Mouse (Mus musculus) limb, embryonic 12.5 days (tissue): ENCODE measurements around the gene A230072I06Rik. TPM values are rescaled to one million over a fixed set of nuclear protein-coding genes. Genes with fewer than 3 reads are reported as not detected.

Source experiments
- ATAC-seq: fragments of 200-750 bp; cut with Nextera tagmentation; 2 replicates; pipeline ENCODE4 v1.8.0; 2017; ENCODE audit warnings: low read depth, moderate TSS enrichment; ENCODE audit not compliant: insufficient number of reproducible peaks, insufficient read depth, low FRiP score, low TSS enrichment
- H3K27ac ChIP-seq: fragments of 300-500 bp; sonication (generic); 2 replicates; pipeline ENCODE4 v1.5.1; 2016; ENCODE audit warnings: mild to moderate bottlenecking, moderate library complexity
- H3K27me3 ChIP-seq: fragments of 300-500 bp; sonication (generic); 2 replicates; pipeline ENCODE4 v1.6.1; 2016; ENCODE audit warnings: mild to moderate bottlenecking, moderate library complexity
- H3K36me3 ChIP-seq: fragments of 300-500 bp; sonication (generic); 2 replicates; pipeline ENCODE4 v1.6.1; 2016; ENCODE audit warnings: mild to moderate bottlenecking, moderate library complexity
- H3K4me1 ChIP-seq: fragments of 300-500 bp; sonication (generic); replicated peaks from 2 replicates; pipeline ENCODE4 v1.6.1; 2016
- H3K4me2 ChIP-seq: fragments of 300-500 bp; sonication (generic); 2 replicates; pipeline ENCODE4 v1.6.1; 2016; ENCODE audit warnings: mild to moderate bottlenecking, moderate library complexity
- H3K4me3 ChIP-seq: fragments of 300-500 bp; sonication (generic); replicated peaks from 2 replicates; pipeline ENCODE4 v1.5.1; 2016; ENCODE audit warnings: mild to moderate bottlenecking
- H3K9ac ChIP-seq: fragments of 300-500 bp; sonication (generic); replicated peaks from 2 replicates; pipeline ENCODE4 v1.6.1; 2016; ENCODE audit warnings: mild to moderate bottlenecking, moderate library complexity
- H3K9me3 ChIP-seq: fragments of 300-500 bp; sonication (generic); 2 replicates; pipeline ENCODE4 v1.6.1; 2016; ENCODE audit warnings: mild to moderate bottlenecking, moderate library complexity
- WGBS: fragments of 180-500 bp; shearing (Covaris S2); methylation state at CpG from one replicate; pipeline ENCODE4 v1.1.7; 2016; 5-methylcytosine and 5-hydroxymethylcytosine counted together
- polyA plus RNA-seq: library from polyadenylated mRNA; unstranded; fragments of >200 nt; fragmentation: Nextera tagmentation; extraction: Ambion mirVana; gene quantifications from 2 replicates; pipeline ENCODE4 v1.2.1, GENCODE M21; 2016

Gene A230072I06Rik
- polyA plus RNA-seq, 1 experiment from 2014 or later = not detected

DNA sequence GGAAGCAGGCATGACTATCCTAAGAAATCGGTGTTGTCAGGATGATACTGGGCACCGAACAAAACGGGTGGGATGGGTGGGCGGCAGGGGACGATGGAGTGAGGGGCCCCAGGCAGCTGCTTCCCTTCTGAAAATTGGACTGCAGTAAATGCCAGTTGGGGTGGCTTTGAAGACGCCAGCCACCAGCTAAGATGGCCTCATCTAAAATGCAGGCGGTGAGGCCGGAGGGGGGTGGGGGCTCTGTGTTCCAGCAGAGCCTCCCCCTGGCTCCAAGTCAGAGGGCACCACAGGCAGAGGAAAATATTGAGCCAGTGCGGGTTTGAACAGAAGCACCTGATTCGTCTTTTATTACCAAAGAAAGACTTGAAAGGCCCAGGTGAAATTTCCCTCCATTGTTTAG is 45.9 kb downstream of the A230072I06Rik start:
- Histone ChIP-seq H3K9me3 (no peaks in the 10 kb centered on the region), H3K4me3 (no peak overlapping the region), H3K36me3 (no peaks in the 10 kb centered on the region), H3K27me3 (peaks cover 53% of the 10 kb centered on the region), H3K27ac (no peak overlapping the region), H3K4me1 (peaks cover 16% of the 10 kb centered on the region), H3K4me2 (no peak overlapping the region), H3K9ac (no peak overlapping the region)
- WGBS = 17% methylated on average over 10 of the region's 10 CpGs
- ATAC-seq = no peak

DNA sequence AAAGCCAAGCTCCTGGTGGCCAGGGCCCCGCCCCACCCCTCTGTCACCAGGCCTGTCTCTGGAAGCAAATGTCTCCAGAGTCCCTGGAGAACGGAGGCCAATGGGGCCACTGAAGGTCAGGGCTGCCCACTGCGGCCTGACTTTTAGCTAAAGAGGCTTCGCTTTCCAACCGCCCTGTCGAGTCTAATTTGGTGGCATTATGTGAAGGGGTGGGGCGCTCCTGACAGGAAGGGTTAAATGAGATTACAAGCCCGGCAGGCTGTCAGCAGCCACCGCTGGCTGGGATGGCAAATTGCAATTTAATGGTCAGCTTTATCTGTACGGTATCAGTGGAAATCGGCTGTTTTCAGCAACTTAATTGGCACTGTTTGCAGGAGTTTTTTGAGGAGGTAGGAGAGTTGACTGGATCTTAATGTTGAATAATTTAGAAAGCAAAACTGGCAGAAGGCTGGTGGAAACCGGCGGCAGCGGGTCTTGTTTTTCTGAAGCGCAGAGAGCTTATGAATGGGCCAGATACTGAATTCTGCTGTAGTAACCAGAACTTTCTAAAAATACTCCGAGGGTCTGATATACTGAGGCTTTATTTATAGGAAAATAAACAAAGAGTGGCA is 46.5 kb downstream of the A230072I06Rik start:
- no peaks in the 10 kb centered on the region for H3K36me3 ChIP-seq
- H3K4me3 ChIP-seq = no peak overlapping the region
- no peak for ATAC-seq
- peaks cover 59% of the 10 kb centered on the region for H3K27me3 ChIP-seq
- no peak overlapping the region for H3K9ac ChIP-seq
- H3K9me3 ChIP-seq = no peaks in the 10 kb centered on the region
- no peak overlapping the region for H3K4me2 ChIP-seq
- WGBS = 20% methylated on average over 16 of the region's 16 CpGs
- peaks cover 10% of the 10 kb centered on the region for H3K4me1 ChIP-seq
- H3K27ac ChIP-seq = no peak overlapping the region

DNA sequence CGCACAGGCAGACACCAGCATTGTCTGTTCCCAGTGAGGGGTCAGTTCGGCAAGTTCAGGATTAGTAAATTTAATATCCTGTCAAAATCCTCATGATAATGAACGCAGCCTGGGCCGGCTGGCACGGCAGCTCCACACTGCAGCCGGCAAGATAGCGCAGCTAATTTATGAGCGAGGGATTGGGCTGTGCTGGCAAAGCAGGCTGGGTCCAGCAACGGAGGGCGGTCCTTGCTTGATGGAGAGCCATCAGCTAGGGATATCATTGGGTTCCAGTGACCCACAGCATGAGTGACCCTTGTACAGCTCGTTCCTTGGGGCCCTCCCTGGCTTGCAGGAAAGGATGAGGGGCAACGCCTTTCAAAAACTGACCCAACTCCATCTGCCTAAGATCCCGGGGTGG is 48.6 kb downstream of the A230072I06Rik start:
- no peak overlapping the region for H3K9ac ChIP-seq
- no peak overlapping the region for H3K27ac ChIP-seq
- H3K9me3 ChIP-seq = no peaks in the 10 kb centered on the region
- H3K4me3 ChIP-seq = no peak overlapping the region
- no peak overlapping the region for H3K4me2 ChIP-seq
- no peaks in the 10 kb centered on the region for H3K36me3 ChIP-seq
- WGBS = 58% methylated on average over 13 of the region's 13 CpGs
- no peak for ATAC-seq
- H3K27me3 ChIP-seq = peaks cover 65% of the 10 kb centered on the region
- H3K4me1 ChIP-seq = peaks cover 13% of the 10 kb centered on the region

- no peak overlapping the region for H3K27ac ChIP-seq
- no peak for ATAC-seq
Observed at GRCm38 (mm10) chr8:12327707-12328471, 49.3 kb downstream of the A230072I06Rik start.

GRCm38 (mm10) chr8:12328476-12328875 is 49.9 kb downstream of the A230072I06Rik start:
- 75% methylated on average over 9 of the region's 9 CpGs for WGBS
- H3K4me3 ChIP-seq = no peak overlapping the region
- H3K27me3 ChIP-seq = peaks cover 62% of the 10 kb centered on the region
- no peak overlapping the region for H3K4me2 ChIP-seq
- H3K4me1 ChIP-seq = peaks cover 14% of the 10 kb centered on the region
- no peaks in the 10 kb centered on the region for H3K36me3 ChIP-seq
- H3K9me3 ChIP-seq = no peaks in the 10 kb centered on the region
- ATAC-seq = no peak
- H3K27ac ChIP-seq = no peak overlapping the region
- no peak overlapping the region for H3K9ac ChIP-seq

More at GRCm38 (mm10) chr8:12327707-12328471, 49.3 kb downstream of the A230072I06Rik start:
- Histone ChIP-seq H3K4me3 (no peak overlapping the region), H3K9ac (no peak overlapping the region), H3K36me3 (no peaks in the 10 kb centered on the region), H3K27me3 (peaks cover 63% of the 10 kb centered on the region), H3K4me1 (peaks cover 13% of the 10 kb centered on the region), H3K4me2 (no peak overlapping the region), H3K9me3 (no peaks in the 10 kb centered on the region)
- 73% methylated on average over 21 of the region's 21 CpGs for WGBS

- ATAC-seq = no peak
- 21% methylated on average over 8 of the region's 8 CpGs for whole genome bisulfite sequencing
- Histone ChIP-seq H3K9me3 (no peaks in the 10 kb centered on the region), H3K4me2 (no peak overlapping the region), H3K27ac (no peak overlapping the region), H3K36me3 (no peaks in the 10 kb centered on the region), H3K4me3 (no peak overlapping the region), H3K4me1 (peaks cover 16% of the 10 kb centered on the region), H3K27me3 (peaks cover 58% of the 10 kb centered on the region), H3K9ac (no peak overlapping the region)
Observed at GRCm38 (mm10) chr8:12330066-12330465, 51.4 kb downstream of the A230072I06Rik start.

Other genes with a start within 250 kb of the A230072I06Rik start
- gene Sox1, start 116.5 kb downstream of the A230072I06Rik start, polyA plus RNA-seq = not detected in 2 replicates